Mouse (Mus musculus): ENCODE data around the gene Gm6993. TPM values are rescaled to one million over a fixed set of nuclear protein-coding genes. Genes with fewer than 3 reads are reported as not detected.
A peak's percentile ranks its signal among the peaks of the same experiment; 100 is the strongest.

The Gm6993 gene
- not detected in 2 replicates for polyA plus RNA-seq (2015; fragmentation: Nextera tagmentation; extraction: Ambion mirVana)

- no peaks in the 10 kb centered on the region for H3K9me3 ChIP-seq (replicated peaks; ENCODE audit: control insufficient read depth, low read length)
- WGBS = 90% methylated on average over 5 of the region's 5 CpGs
- no peak within 1 kb of the TSS for H3K4me3 ChIP-seq (replicated peaks; ENCODE audit: low read length)
- peaks cover 13% of the 10 kb centered on the region; the same call in 1 of the 2 replicates for H3K4me1 ChIP-seq (ENCODE audit: control insufficient read depth, insufficient read depth, low read length)
- no peak for ATAC-seq (ENCODE audit: insufficient read depth, low FRiP score)
- no peak within 1 kb of the TSS for H3K9ac ChIP-seq (ENCODE audit: low read length)
- no peaks in the 10 kb centered on the region for H3K36me3 ChIP-seq (ENCODE audit: control insufficient read depth, insufficient read depth, low read length)
- no peak within 1 kb of the TSS for H3K27ac ChIP-seq (ENCODE audit: low read length)
- no peaks in the 10 kb centered on the region for H3K27me3 ChIP-seq (ENCODE audit: control insufficient read depth, insufficient read depth, low read length)
- no peak within 1 kb of the TSS for H3K4me2 ChIP-seq (ENCODE audit: low read depth, low read length)
These were observed at the start of gene Gm6993 for GRCm38 (mm10) chr12:31240470-31240869. Gene Gm6993 (plus strand): TSS chr12:31240770.

DNA sequence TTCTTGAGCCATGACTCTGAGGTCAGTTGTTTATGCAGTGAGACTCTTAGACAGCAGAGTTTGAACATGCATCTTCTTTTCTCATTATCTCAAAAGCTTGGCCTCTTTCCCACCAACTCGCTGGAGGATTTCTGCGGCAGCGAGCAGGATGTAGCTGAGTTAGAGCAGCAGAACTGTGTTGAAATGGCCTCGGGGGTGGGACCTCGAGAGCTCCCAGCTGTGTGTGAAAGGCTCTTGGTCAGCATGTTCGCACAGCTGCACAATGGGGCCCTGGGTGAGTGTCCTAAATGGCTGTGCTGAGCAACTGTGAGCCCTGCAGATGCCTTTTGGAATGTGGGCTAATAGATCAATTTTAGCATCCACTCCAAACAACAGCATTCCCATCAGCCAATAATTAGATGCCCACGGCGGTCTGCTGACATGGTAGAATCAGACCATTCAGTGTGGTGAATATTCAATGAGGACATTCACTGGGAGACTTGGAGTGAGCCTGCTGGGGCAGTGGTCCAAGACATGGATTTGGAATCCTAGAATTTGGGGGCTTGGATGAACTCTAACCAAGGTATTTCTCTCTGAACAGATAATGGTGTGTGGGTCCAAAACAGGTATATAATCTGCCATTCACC is 49.1 kb upstream of the Gm6993 start:
- H3K27ac ChIP-seq (ENCODE audit: low read length) = peak overlapping the region; percentile 75
- H3K9me3 ChIP-seq (replicated peaks; ENCODE audit: control insufficient read depth, low read length) = no peaks in the 10 kb centered on the region
- 35% methylated on average over 8 of the region's 8 CpGs for WGBS
- peak; percentile 86; the same call in 1 of the 2 replicates for ATAC-seq (ENCODE audit: insufficient read depth, low FRiP score)
- no peak overlapping the region for H3K4me2 ChIP-seq (ENCODE audit: low read depth, low read length)
- H3K4me1 ChIP-seq (ENCODE audit: control insufficient read depth, insufficient read depth, low read length) = peaks cover 12% of the 10 kb centered on the region; the same call in 1 of the 2 replicates
- no peaks in the 10 kb centered on the region for H3K27me3 ChIP-seq (ENCODE audit: control insufficient read depth, insufficient read depth, low read length)
- H3K36me3 ChIP-seq (ENCODE audit: control insufficient read depth, insufficient read depth, low read length) = no peaks in the 10 kb centered on the region
- no peak overlapping the region for H3K9ac ChIP-seq (ENCODE audit: low read length)
- no peak overlapping the region for H3K4me3 ChIP-seq (replicated peaks; ENCODE audit: low read length)

GRCm38 (mm10) chr12:31202509-31202908 is 38.1 kb upstream of the Gm6993 start:
- H3K36me3 ChIP-seq (ENCODE audit: control insufficient read depth, insufficient read depth, low read length) = no peaks in the 10 kb centered on the region
- H3K9me3 ChIP-seq (replicated peaks; ENCODE audit: control insufficient read depth, low read length) = no peaks in the 10 kb centered on the region
- H3K4me2 ChIP-seq (ENCODE audit: low read depth, low read length) = no peak overlapping the region
- H3K27me3 ChIP-seq (ENCODE audit: control insufficient read depth, insufficient read depth, low read length) = no peaks in the 10 kb centered on the region
- H3K27ac ChIP-seq (ENCODE audit: low read length) = no peak overlapping the region
- no peak for ATAC-seq (ENCODE audit: insufficient read depth, low FRiP score)
- no peak overlapping the region for H3K9ac ChIP-seq (ENCODE audit: low read length)
- no peaks in the 10 kb centered on the region; the same call in 1 of the 2 replicates for H3K4me1 ChIP-seq (ENCODE audit: control insufficient read depth, insufficient read depth, low read length)
- H3K4me3 ChIP-seq (replicated peaks; ENCODE audit: low read length) = no peak overlapping the region
- WGBS = 93% methylated on average over 1 of the region's 1 CpGs

DNA sequence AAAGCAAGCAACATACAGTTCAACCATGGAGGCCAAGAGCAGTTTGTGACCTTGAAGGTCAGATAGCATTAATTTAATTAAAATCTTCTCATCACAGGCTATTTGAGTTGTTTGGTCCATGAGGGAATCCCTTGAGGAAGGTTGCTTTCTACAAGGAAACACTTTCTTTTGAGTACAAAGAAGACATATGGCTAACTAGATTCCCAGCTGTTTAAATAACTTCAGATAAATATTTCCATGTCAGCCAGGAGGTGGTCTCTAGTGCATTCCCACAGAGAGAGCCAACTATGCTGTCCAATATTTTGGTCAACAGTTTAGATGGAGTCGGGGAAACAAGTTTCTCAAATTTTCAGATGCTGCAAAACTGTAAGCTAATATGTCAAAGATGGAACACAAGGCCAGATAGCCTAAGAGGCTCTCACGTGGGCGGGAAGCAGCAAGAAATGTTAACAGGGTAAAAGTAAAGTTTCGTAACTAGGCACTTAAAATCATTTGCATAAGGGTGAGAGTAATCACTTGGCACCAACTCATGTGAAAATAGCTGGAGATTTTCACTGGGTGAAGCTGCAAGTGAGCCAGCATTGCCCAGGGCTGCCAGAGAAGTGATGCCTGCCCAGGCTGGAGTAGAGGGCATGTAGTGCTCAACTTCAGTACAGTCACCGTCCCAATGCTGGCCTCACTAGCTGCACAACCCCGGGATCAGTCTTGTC is 36.7 kb upstream of the Gm6993 start:
- no peak overlapping the region for H3K4me2 ChIP-seq (ENCODE audit: low read depth, low read length)
- ATAC-seq (ENCODE audit: insufficient read depth, low FRiP score) = peak; percentile 73; the same call in 1 of the 2 replicates
- H3K4me3 ChIP-seq (replicated peaks; ENCODE audit: low read length) = no peak overlapping the region
- no peaks in the 10 kb centered on the region; the same call in 1 of the 2 replicates for H3K4me1 ChIP-seq (ENCODE audit: control insufficient read depth, insufficient read depth, low read length)
- WGBS = 61% methylated on average over 6 of the region's 6 CpGs
- no peak overlapping the region for H3K9ac ChIP-seq (ENCODE audit: low read length)
- no peaks in the 10 kb centered on the region for H3K9me3 ChIP-seq (replicated peaks; ENCODE audit: control insufficient read depth, low read length)
- no peaks in the 10 kb centered on the region for H3K27me3 ChIP-seq (ENCODE audit: control insufficient read depth, insufficient read depth, low read length)
- no peaks in the 10 kb centered on the region for H3K36me3 ChIP-seq (ENCODE audit: control insufficient read depth, insufficient read depth, low read length)
- peak overlapping the region; percentile 61 for H3K27ac ChIP-seq (ENCODE audit: low read length)

DNA sequence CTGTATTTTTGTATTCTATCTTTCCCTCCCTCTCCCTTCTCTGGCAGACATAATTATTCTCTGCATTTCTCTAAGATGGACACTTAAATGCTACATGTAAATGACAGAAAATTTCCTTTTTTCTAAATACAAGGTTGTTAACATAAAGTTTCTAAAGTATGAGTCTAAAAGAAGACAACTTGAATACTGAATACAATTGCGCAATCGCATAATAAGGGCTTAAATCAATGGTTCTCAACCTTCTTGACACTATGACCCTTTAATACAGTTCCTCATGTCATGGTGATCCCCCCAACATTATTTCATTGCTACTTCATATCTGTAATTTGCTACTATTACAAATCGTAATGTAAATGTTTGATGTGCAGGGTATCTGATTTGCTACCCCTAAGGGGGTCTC is 35.7 kb upstream of the Gm6993 start:
- H3K27ac ChIP-seq (ENCODE audit: low read length) = no peak overlapping the region
- WGBS = 96% methylated on average over 3 of the region's 3 CpGs

DNA sequence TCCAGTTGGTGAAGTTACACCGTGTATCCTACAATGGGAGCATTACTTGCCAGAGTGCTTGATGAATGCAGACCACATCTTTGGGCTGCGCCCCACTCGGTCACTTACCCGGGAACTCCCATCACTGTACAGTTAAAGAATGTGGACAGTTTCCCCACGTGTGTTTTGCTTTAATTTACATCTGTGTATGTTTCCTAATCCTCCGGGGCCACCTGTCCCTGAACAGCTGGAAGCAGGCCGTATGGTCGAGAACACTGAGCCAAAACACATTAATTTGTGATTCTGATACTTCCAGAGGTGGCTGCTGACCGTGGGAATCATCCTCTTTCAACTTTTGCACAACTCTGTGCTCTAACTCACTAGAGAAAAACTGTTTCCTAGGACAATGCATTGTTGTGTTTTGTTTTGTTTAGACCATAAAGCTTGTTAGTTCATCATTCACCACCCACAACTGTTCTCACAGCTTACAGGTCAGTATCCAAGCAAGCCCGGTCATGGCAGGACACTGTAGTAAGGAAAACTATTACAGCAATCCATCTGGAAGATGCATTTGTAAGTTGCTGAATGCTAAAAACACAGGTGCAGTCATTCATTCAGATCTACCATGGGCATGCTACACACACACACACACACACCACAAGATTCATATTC is 34.5 kb upstream of the Gm6993 start:
- Histone ChIP-seq H3K36me3 (ENCODE audit: control insufficient read depth, insufficient read depth, low read length) (no peaks in the 10 kb centered on the region), H3K4me2 (ENCODE audit: low read depth, low read length) (no peak overlapping the region), H3K27me3 (ENCODE audit: control insufficient read depth, insufficient read depth, low read length) (no peaks in the 10 kb centered on the region), H3K9ac (ENCODE audit: low read length) (no peak overlapping the region), H3K9me3 (replicated peaks; ENCODE audit: control insufficient read depth, low read length) (no peaks in the 10 kb centered on the region), H3K4me1 (ENCODE audit: control insufficient read depth, insufficient read depth, low read length) (no peaks in the 10 kb centered on the region; the same call in 1 of the 2 replicates), H3K27ac (ENCODE audit: low read length) (no peak overlapping the region), H3K4me3 (replicated peaks; ENCODE audit: low read length) (no peak overlapping the region)
- 0 out of 2 replicates have a peak, but pooled peaks have one; percentile 33 for ATAC-seq (ENCODE audit: insufficient read depth, low FRiP score)
- 46% methylated on average over 10 of the region's 10 CpGs for WGBS

More for the DNA sequence above, 35.7 kb upstream of the Gm6993 start:
- Histone ChIP-seq H3K36me3 (ENCODE audit: control insufficient read depth, insufficient read depth, low read length) (no peaks in the 10 kb centered on the region), H3K4me3 (replicated peaks; ENCODE audit: low read length) (no peak overlapping the region), H3K9ac (ENCODE audit: low read length) (no peak overlapping the region), H3K9me3 (replicated peaks; ENCODE audit: control insufficient read depth, low read length) (no peaks in the 10 kb centered on the region), H3K4me1 (ENCODE audit: control insufficient read depth, insufficient read depth, low read length) (no peaks in the 10 kb centered on the region; the same call in 1 of the 2 replicates), H3K4me2 (ENCODE audit: low read depth, low read length) (no peak overlapping the region), H3K27me3 (ENCODE audit: control insufficient read depth, insufficient read depth, low read length) (no peaks in the 10 kb centered on the region)
- no peak for ATAC-seq (ENCODE audit: insufficient read depth, low FRiP score)

DNA sequence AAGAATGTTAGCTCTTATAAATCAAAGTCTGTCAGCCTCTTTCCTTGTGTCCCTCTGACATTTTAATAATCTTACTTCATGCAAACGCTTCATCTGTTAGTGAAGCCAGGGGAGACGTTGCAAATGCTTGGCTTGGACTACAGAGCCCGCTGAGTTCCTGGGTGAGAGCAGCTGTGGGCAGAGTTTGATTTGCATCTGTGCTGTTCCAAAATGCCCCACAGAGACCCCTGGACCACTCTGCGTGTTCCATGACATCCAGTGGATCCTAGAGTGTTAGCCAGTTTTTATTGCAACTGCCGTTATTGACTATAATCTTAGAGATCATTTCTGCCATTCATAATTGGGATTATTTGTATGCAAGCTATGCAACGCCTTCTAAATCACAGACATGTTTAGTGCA is 31.8 kb upstream of the Gm6993 start:
- Histone ChIP-seq H3K4me3 (replicated peaks; ENCODE audit: low read length) (no peak overlapping the region), H3K4me1 (ENCODE audit: control insufficient read depth, insufficient read depth, low read length) (peaks cover 6% of the 10 kb centered on the region; the same call in 1 of the 2 replicates), H3K36me3 (ENCODE audit: control insufficient read depth, insufficient read depth, low read length) (no peaks in the 10 kb centered on the region), H3K27ac (ENCODE audit: low read length) (no peak overlapping the region), H3K9ac (ENCODE audit: low read length) (no peak overlapping the region), H3K27me3 (ENCODE audit: control insufficient read depth, insufficient read depth, low read length) (no peaks in the 10 kb centered on the region), H3K4me2 (ENCODE audit: low read depth, low read length) (no peak overlapping the region), H3K9me3 (replicated peaks; ENCODE audit: control insufficient read depth, low read length) (no peaks in the 10 kb centered on the region)
- 66% methylated on average over 6 of the region's 6 CpGs for WGBS
- ATAC-seq (ENCODE audit: insufficient read depth, low FRiP score) = no peak

DNA sequence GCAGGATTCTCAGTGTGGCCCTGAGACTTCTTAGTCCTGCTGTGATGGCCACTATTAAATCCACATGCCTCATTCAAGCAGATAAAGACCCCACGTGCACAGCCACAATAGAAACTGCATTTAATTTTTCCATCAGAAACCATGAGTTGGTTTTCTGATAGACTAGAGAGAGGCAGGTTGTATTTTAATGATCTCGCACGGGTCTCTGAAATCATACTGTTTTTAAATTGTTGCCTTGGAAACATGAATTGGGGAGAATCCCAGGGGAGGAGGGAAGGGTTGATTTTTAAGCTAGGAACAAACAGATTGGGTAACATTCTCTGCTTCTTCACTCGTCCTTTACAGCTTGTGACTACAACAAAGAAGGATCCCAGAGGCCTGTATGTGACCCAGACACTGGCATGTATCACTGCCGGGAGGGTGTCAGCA is 31.2 kb upstream of the Gm6993 start:
- peaks cover 6% of the 10 kb centered on the region; the same call in 1 of the 2 replicates for H3K4me1 ChIP-seq (ENCODE audit: control insufficient read depth, insufficient read depth, low read length)
- no peak for ATAC-seq (ENCODE audit: insufficient read depth, low FRiP score)
- no peak overlapping the region for H3K27ac ChIP-seq (ENCODE audit: low read length)
- H3K27me3 ChIP-seq (ENCODE audit: control insufficient read depth, insufficient read depth, low read length) = no peaks in the 10 kb centered on the region
- WGBS = 65% methylated on average over 5 of the region's 5 CpGs
- H3K36me3 ChIP-seq (ENCODE audit: control insufficient read depth, insufficient read depth, low read length) = no peaks in the 10 kb centered on the region
- no peak overlapping the region for H3K4me3 ChIP-seq (replicated peaks; ENCODE audit: low read length)
- H3K9ac ChIP-seq (ENCODE audit: low read length) = no peak overlapping the region
- no peaks in the 10 kb centered on the region for H3K9me3 ChIP-seq (replicated peaks; ENCODE audit: control insufficient read depth, low read length)
- H3K4me2 ChIP-seq (ENCODE audit: low read depth, low read length) = no peak overlapping the region

DNA sequence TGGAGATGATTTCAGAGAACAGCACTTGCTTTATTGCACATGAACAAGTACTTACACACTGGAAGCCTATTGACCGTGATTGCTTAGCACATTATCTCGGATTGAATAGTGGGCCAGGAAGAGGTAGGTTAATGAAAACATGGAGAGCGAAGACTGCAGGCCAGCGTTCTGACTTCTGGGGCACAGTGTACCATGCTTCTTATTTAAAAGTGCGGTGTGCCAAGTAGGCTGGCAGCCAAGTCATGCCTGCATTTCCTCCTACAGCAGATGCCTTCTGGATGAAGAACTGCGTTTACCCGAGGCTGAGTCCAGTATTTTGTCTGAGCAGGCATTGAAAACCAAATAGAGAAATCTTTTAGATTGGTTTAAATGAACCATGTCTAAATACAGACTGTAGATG is 27.0 kb upstream of the Gm6993 start:
- peak; percentile 57; the same call in 1 of the 2 replicates for ATAC-seq (ENCODE audit: insufficient read depth, low FRiP score)
- Histone ChIP-seq H3K9me3 (replicated peaks; ENCODE audit: control insufficient read depth, low read length) (no peaks in the 10 kb centered on the region), H3K4me2 (ENCODE audit: low read depth, low read length) (no peak overlapping the region), H3K36me3 (ENCODE audit: control insufficient read depth, insufficient read depth, low read length) (no peaks in the 10 kb centered on the region), H3K4me3 (replicated peaks; ENCODE audit: low read length) (no peak overlapping the region), H3K27ac (ENCODE audit: low read length) (peak overlapping the region; percentile 8; the same call in 1 of the 2 replicates), H3K4me1 (ENCODE audit: control insufficient read depth, insufficient read depth, low read length) (peaks cover 12% of the 10 kb centered on the region; the same call in 1 of the 2 replicates), H3K27me3 (ENCODE audit: control insufficient read depth, insufficient read depth, low read length) (no peaks in the 10 kb centered on the region), H3K9ac (ENCODE audit: low read length) (no peak overlapping the region)
- WGBS = 56% methylated on average over 7 of the region's 7 CpGs
